In genomic region chr6:108093449-108093848, GRCm38 (mm10) we compare ENCODE assay signal across 28 mouse cellular contexts. TPM values are rescaled to one million over a fixed set of nuclear protein-coding genes. Genes with fewer than 3 reads are reported as not detected.
A peak's percentile ranks its signal among the peaks of the same experiment; 100 is the strongest.
DNase-seq lines count a peak whose midpoint lies in the region; ATAC-seq and TF ChIP-seq lines count a peak whose summit lies in the region.
"Had no signal": no experiment of that assay in that cellular context is flagged by ENCODE, and none has a peak within 500 bp of the region (broad histone marks: within the 10 kb centered on the region; RNA-seq: fewer than 3 reads in every experiment).

No protein-coding gene starts in this region.

- H3K27me3 ChIP-seq in lung, postnatal 0 days (replicated peaks; ENCODE audit: insufficient read depth, low read length) = no peaks in the 10 kb centered on the region
- H3K27me3 ChIP-seq: CH12.LX; forebrain, embryonic 15.5 days; heart, embryonic 15.5 days; intestine, embryonic 15.5 days; liver, embryonic 15.5 days; midbrain, embryonic 12.5 days; neural tube, embryonic 12.5 days had no signal

- peak; percentile 20; the same call in 1 of the 2 replicates for ATAC-seq in frontal cortex, adult (ENCODE audit: low TSS enrichment)
- peak; percentile 14; the same call in 1 of the 2 replicates for ATAC-seq in lung, postnatal 0 days
- ATAC-seq: activated CD4-positive, CD25-positive, alpha-beta regulatory T cell, adult 4 months; forebrain, embryonic 15.5 days; hindbrain, postnatal 0 days; intestine, embryonic 15.5 days had no signal

- no peaks in the 10 kb centered on the region for H3K36me3 ChIP-seq in lung, postnatal 0 days (ENCODE audit: insufficient read depth, low read length)
- H3K36me3 ChIP-seq: forebrain, embryonic 15.5 days; heart, embryonic 15.5 days; intestine, embryonic 15.5 days; liver, embryonic 15.5 days; midbrain, embryonic 12.5 days; neural tube, embryonic 12.5 days had no signal

- H3K9ac ChIP-seq in lung, postnatal 0 days (replicated peaks; ENCODE audit: low read depth) = no peak overlapping the region
- H3K9ac ChIP-seq: forebrain, embryonic 15.5 days; heart, embryonic 15.5 days; intestine, embryonic 15.5 days; liver, embryonic 15.5 days; midbrain, embryonic 12.5 days; neural tube, embryonic 12.5 days had no signal

- no peak for TF ChIP-seq CTCF in lung, postnatal 0 days (IDR thresholded peaks at IDR 0.05)

- 70% methylated on average over 3 of the region's 3 CpGs for WGBS in lung, postnatal 0 days

- no peak overlapping the region for H3K4me3 ChIP-seq in lung, postnatal 0 days (ENCODE audit: low read depth, low read length)
- H3K4me3 ChIP-seq: forebrain, embryonic 15.5 days; heart, embryonic 15.5 days; intestine, embryonic 15.5 days; liver, embryonic 15.5 days; megakaryocyte, embryonic 14.5 days; midbrain, embryonic 12.5 days; myocyte; neural tube, embryonic 12.5 days had no signal

- DNase-seq in frontal cortex, postnatal 14 days (ENCODE audit: low spot score in 2 of 2) = no peak
- DNase-seq in kidney, postnatal 25 days = peak; percentile 13 to 53
- no peak for DNase-seq in kidney, adult 11 months
- peak; percentile 66 for DNase-seq in lung, postnatal 0 days (ENCODE audit: low spot score)
- DNase-seq in lung, postnatal 4 days = no peak
- peak; percentile 76 for DNase-seq in adipocyte (ENCODE audit: low spot score)
- no peak for DNase-seq in c-Kit-positive CD71-positive TER-119-positive erythroid progenitor cells, embryonic 14.5 days (ENCODE audit: low spot score)
- DNase-seq: adrenal gland, adult 8-10 months; cerebellum, adult 11 months; cerebellum, adult 9-10 months; cerebellum, postnatal 36 days; gastrocnemius, postnatal 10 days; layer of hippocampus, postnatal 36 days; left cerebral cortex, postnatal 4 days; thymus, postnatal 14 days had no signal

- H3K4me1 ChIP-seq in lung, postnatal 0 days (ENCODE audit: insufficient read depth, low read depth, low read length) = no peaks in the 10 kb centered on the region
- H3K4me1 ChIP-seq: forebrain, embryonic 15.5 days; intestine, embryonic 15.5 days; liver, embryonic 15.5 days; neural tube, embryonic 12.5 days had no signal

- H3K9me3 ChIP-seq in lung, postnatal 0 days (ENCODE audit: low read length) = no peaks in the 10 kb centered on the region
- H3K9me3 ChIP-seq: forebrain, embryonic 15.5 days; heart, embryonic 15.5 days; intestine, embryonic 15.5 days; liver, embryonic 15.5 days; megakaryocyte, embryonic 14.5 days; midbrain, embryonic 12.5 days; neural tube, embryonic 12.5 days had no signal

- no peak overlapping the region for H3K27ac ChIP-seq in lung, postnatal 0 days (ENCODE audit: low read length)
- H3K27ac ChIP-seq: forebrain, embryonic 15.5 days; heart, embryonic 15.5 days; hindbrain, postnatal 0 days; intestine, embryonic 15.5 days; kidney, postnatal 0 days; liver, embryonic 15.5 days; midbrain, embryonic 12.5 days; neural tube, embryonic 12.5 days had no signal

- peak; percentile 95 for TF ChIP-seq EP300 in lung, postnatal 0 days (IDR thresholded peaks at IDR 0.05)

- H3K4me2 ChIP-seq in lung, postnatal 0 days (replicated peaks; ENCODE audit: low read depth, low read length) = no peak overlapping the region
- H3K4me2 ChIP-seq: forebrain, embryonic 15.5 days; heart, embryonic 15.5 days; intestine, embryonic 15.5 days; liver, embryonic 15.5 days; midbrain, embryonic 12.5 days; neural tube, embryonic 12.5 days had no signal

RNA-seq across cellular contexts. Expression of gene Setmar, which starts 28.6 kb away (rescaled TPM):
- polyA plus RNA-seq in lung, postnatal 0 days (2015; fragmentation: Nextera tagmentation; extraction: Ambion mirVana) = 5.3 and 6.6 TPM in 2 replicates

Comparison
In these comparisons a context has a peak if more than half of its experiments do, and no peak if none do; other contexts are left out.
1. DNase-seq: peak in kidney, postnatal 25 days (2 of 2), lung, postnatal 0 days (single experiment) and adipocyte (single experiment); none in frontal cortex, postnatal 14 days (0 of 2), kidney, adult 11 months (single experiment), lung, postnatal 4 days (0 of 2) and c-Kit-positive CD71-positive TER-119-positive erythroid progenitor cells, embryonic 14.5 days (single experiment).